Mouse (Mus musculus) kidney, postnatal 36 days (tissue): Measurements from ENCODE around the gene Zfp213.
A peak's percentile ranks its signal among the peaks of the same experiment; 100 is the strongest.

Experiments
- DNase-seq, 2 experiments: peaks; one replicate each; pipeline ENCODE4 v3.0.0; 2021 to 2022; ENCODE audit warnings: mixed read lengths in 2 of 2

Zfp213 gene

GRCm38 (mm10) chr17:23572059-23572458 is 8.0 kb upstream of the Zfp213 start:
- DNase-seq = peak in 1 of 2 experiments; percentile 35

GRCm38 (mm10) chr17:23571084-23571483 is 7.0 kb upstream of the Zfp213 start:
- peak in 1 of 2 experiments; percentile 30 for DNase-seq

- peak; percentile 45 to 75 for DNase-seq
Measured at GRCm38 (mm10) chr17:23570017-23570416, 6.0 kb upstream of the Zfp213 start.

GRCm38 (mm10) chr17:23568370-23568769 is 4.3 kb upstream of the Zfp213 start:
- no peak for DNase-seq

GRCm38 (mm10) chr17:23566787-23567186 is 2.7 kb upstream of the Zfp213 start:
- DNase-seq = peak in 1 of 2 experiments; percentile 22

GRCm38 (mm10) chr17:23564368-23564715 is 304 bp upstream of the Zfp213 start:
- no peak for DNase-seq

- peak; percentile 35 to 78 for DNase-seq
Measured at GRCm38 (mm10) chr17:23559767-23560166, 4.3 kb downstream of the Zfp213 start.

GRCm38 (mm10) chr17:23555243-23555916 is 8.7 kb downstream of the Zfp213 start:
- no peak for DNase-seq

- DNase-seq = no peak
Measured at GRCm38 (mm10) chr17:23554321-23554720, 9.7 kb downstream of the Zfp213 start.

- DNase-seq = no peak
Measured at GRCm38 (mm10) chr17:23553634-23554120, 10.4 kb downstream of the Zfp213 start.

- DNase-seq = no peak
Measured at GRCm38 (mm10) chr17:23552896-23553633, 11.0 kb downstream of the Zfp213 start.

- no peak for DNase-seq
Measured at GRCm38 (mm10) chr17:23551963-23552362, 12.1 kb downstream of the Zfp213 start.

GRCm38 (mm10) chr17:23551416-23551815 is 12.6 kb downstream of the Zfp213 start:
- DNase-seq = no peak

GRCm38 (mm10) chr17:23550856-23551255 is 13.2 kb downstream of the Zfp213 start:
- peak in 1 of 2 experiments; percentile 17 for DNase-seq

GRCm38 (mm10) chr17:23550188-23550791 is 13.7 kb downstream of the Zfp213 start:
- peak; percentile 90 for DNase-seq

- DNase-seq = peak in 1 of 2 experiments; percentile 15
Measured at GRCm38 (mm10) chr17:23549441-23549840, 14.6 kb downstream of the Zfp213 start.

- peak; percentile 78 to 87 for DNase-seq
Measured at GRCm38 (mm10) chr17:23548615-23549014, 15.4 kb downstream of the Zfp213 start.

GRCm38 (mm10) chr17:23547681-23548443 is 16.2 kb downstream of the Zfp213 start:
- DNase-seq = no peak

GRCm38 (mm10) chr17:23546702-23547505 is 17.1 kb downstream of the Zfp213 start:
- DNase-seq = peak; percentile 84 to 88

- DNase-seq = peak; percentile 74 to 81
Measured at GRCm38 (mm10) chr17:23546333-23546701, 17.7 kb downstream of the Zfp213 start.

- no peak for DNase-seq
Measured at GRCm38 (mm10) chr17:23545841-23546240, 18.2 kb downstream of the Zfp213 start.

- no peak for DNase-seq
Measured at GRCm38 (mm10) chr17:23544766-23545165, 19.3 kb downstream of the Zfp213 start.
